Mouse (Mus musculus) gastrocnemius, adult 18-20 months (tissue): Measurements from ENCODE around the gene Vps37d. TPM values are rescaled to one million over a fixed set of nuclear protein-coding genes. Genes with fewer than 3 reads are reported as not detected.
"Not testable (repeated sequence)": the region's sequence is repeated elsewhere in the genome, so short reads cannot be mapped to it uniquely, and the experiment has no call there.

Source experiments
- DNase-seq: peaks from one replicate; pipeline ENCODE4 v3.0.0; 2021; ENCODE audit warnings: low spot score
- total RNA-seq, 2 experiments: library from RNA; stranded (reverse); gene quantifications; 2 replicates each; pipeline ENCODE4 v1.2.3; 2021

Vps37d gene
- total RNA-seq, 2 experiments from 2014 or later, result 0.25 to 0.52 TPM

GRCm38 (mm10) chr5:135075655-135076054 is 2.4 kb downstream of the Vps37d start:
- no peak for DNase-seq

GRCm38 (mm10) chr5:135073349-135074150 is 4.5 kb downstream of the Vps37d start:
- DNase-seq, result no peak

- no peak for DNase-seq
Measured at GRCm38 (mm10) chr5:135072720-135073119, 5.3 kb downstream of the Vps37d start.

GRCm38 (mm10) chr5:135072061-135072460 is 6.0 kb downstream of the Vps37d start:
- no peak for DNase-seq

- no peak for DNase-seq
Measured at GRCm38 (mm10) chr5:135070448-135070847, 7.6 kb downstream of the Vps37d start.

GRCm38 (mm10) chr5:135066008-135066407 is 12.1 kb downstream of the Vps37d start:
- no peak for DNase-seq

GRCm38 (mm10) chr5:135064909-135065446 is 13.1 kb downstream of the Vps37d start, which contains the start of gene Bud23:
TSS of gene Bud23 (minus strand) at chr5:135064959.
- not testable (repeated sequence) for DNase-seq

- no peak for DNase-seq
Measured at GRCm38 (mm10) chr5:135064382-135064766, 13.7 kb downstream of the Vps37d start.

- peak; percentile 96 for DNase-seq
Measured at GRCm38 (mm10) chr5:135063629-135064381, 14.3 kb downstream of the Vps37d start, which contains the start of gene Dnajc30. TSS of gene Dnajc30 (plus strand) at chr5:135064202.

GRCm38 (mm10) chr5:135053356-135053755 is 24.7 kb downstream of the Vps37d start:
- DNase-seq, result no peak

- not testable (repeated sequence) for DNase-seq
Measured at GRCm38 (mm10) chr5:135049268-135049667, 28.8 kb downstream of the Vps37d start.

- DNase-seq, result no peak
Measured at GRCm38 (mm10) chr5:135048539-135048938, 29.5 kb downstream of the Vps37d start.

- no peak for DNase-seq
Measured at GRCm38 (mm10) chr5:135044575-135044974, 33.5 kb downstream of the Vps37d start.

- no peak for DNase-seq
Measured at GRCm38 (mm10) chr5:135042105-135042788, 35.8 kb downstream of the Vps37d start.

GRCm38 (mm10) chr5:135040777-135041176 is 37.3 kb downstream of the Vps37d start:
- no peak for DNase-seq

- DNase-seq, result no peak
Measured at GRCm38 (mm10) chr5:135040059-135040458, 38.0 kb downstream of the Vps37d start.

GRCm38 (mm10) chr5:135039541-135039940 is 38.5 kb downstream of the Vps37d start:
- no peak for DNase-seq

- DNase-seq, result no peak
Measured at GRCm38 (mm10) chr5:135037946-135038345, 40.1 kb downstream of the Vps37d start.

- DNase-seq, result no peak
Measured at GRCm38 (mm10) chr5:135035608-135036359, 42.3 kb downstream of the Vps37d start.

GRCm38 (mm10) chr5:135034593-135034992 is 43.5 kb downstream of the Vps37d start:
- no peak for DNase-seq

- no peak for DNase-seq
Measured at GRCm38 (mm10) chr5:135032581-135032980, 45.5 kb downstream of the Vps37d start.
